Mouse (Mus musculus): Measurements from ENCODE around the gene Adcy1.

DNA sequence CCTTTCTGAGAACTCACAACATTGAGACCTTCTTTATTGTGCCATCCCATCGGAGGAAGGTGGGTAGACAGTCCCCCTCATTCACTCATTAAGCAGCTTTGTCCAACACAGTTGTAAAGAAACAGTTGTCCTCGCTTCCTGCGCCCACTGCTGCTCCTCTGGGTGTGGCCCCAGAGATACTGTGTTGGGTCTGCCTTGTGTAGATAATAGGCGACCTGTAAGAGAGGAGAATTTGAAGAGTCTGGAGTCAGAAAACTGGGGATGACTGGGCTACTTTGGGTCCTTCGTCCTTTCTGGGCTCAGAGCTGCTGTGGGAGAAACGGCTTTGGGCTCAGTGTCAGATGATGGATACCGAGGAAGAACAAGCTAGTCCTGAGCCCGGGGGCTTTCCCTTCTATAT lies 75.1 kb downstream of the Adcy1 start:
- TF ChIP-seq CTCF (IDR thresholded peaks at IDR 0.05; ENCODE audit: insufficient read depth, low read depth, low read length) (no peak), POLR2A (IDR thresholded peaks at IDR 0.05; ENCODE audit: insufficient read depth, low read depth, low read length) (no peak)
